Mouse (Mus musculus): ENCODE data around the gene Hs3st3a1.

Hs3st3a1 gene

DNA sequence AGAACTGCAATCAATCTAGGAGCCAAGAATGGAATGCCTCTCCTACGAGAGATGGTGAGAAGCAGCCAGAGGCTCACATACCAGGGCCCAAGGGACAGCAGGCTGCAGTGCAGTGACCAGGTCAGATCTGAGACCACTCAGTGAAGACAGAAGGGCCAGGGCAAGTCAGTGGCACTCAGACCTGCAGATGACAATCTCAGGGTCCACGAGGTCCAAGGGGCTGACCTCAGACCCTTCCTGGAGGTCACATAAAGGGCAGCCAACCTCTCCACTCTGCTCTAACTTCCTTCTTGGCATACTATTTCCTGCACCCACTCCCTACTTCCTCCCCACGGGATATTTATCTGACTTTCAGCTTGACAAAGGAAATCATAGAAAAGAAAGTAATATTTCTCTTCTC lies 60.8 kb downstream of the Hs3st3a1 start:
- H3K4me3 ChIP-seq (replicated peaks; ENCODE audit: low read length), result no peak overlapping the region
- H3K4me1 ChIP-seq (replicated peaks; ENCODE audit: low read depth, low read length), result no peaks in the 10 kb centered on the region
- no peaks in the 10 kb centered on the region for H3K27me3 ChIP-seq (ENCODE audit: insufficient read depth, low read length)
- no peak for TF ChIP-seq NANOG (IDR thresholded peaks at IDR 0.05; ENCODE audit: borderline replicate concordance, low read length)
- no peak for TF ChIP-seq CTCF (conservative IDR thresholded peaks at IDR 0.05; ENCODE audit: low read length)
- no peak for TF ChIP-seq POU5F1 (IDR thresholded peaks at IDR 0.05; ENCODE audit: borderline replicate concordance, low read length)
- H3K9me3 ChIP-seq (ENCODE audit: low read length), result no peaks in the 10 kb centered on the region
- H3K36me3 ChIP-seq (ENCODE audit: insufficient read depth, low read length), result no peaks in the 10 kb centered on the region

DNA sequence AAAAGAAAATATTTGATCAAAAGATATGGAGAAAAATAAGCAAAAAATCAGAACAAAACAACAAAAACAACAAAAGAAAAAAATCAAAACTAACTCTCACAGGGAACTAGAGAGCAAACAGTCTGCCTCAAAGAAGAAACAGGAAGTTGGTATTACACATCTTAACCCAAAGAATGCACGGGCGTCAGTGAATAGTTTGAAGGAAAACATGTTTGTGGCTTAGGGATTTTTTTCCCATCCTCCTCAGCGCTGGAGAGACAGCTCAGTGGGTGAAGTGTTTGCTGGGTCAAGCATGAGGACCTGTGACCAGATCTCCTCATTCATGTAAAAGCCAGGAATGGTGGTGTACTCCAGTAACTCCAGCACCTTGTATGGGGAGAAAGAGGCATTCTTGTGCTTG lies 61.5 kb downstream of the Hs3st3a1 start:
- Histone ChIP-seq H3K4me3 (replicated peaks; ENCODE audit: low read length) (no peak overlapping the region), H3K9me3 (ENCODE audit: low read length) (no peaks in the 10 kb centered on the region), H3K36me3 (ENCODE audit: insufficient read depth, low read length) (no peaks in the 10 kb centered on the region), H3K4me1 (replicated peaks; ENCODE audit: low read depth, low read length) (no peaks in the 10 kb centered on the region), H3K27me3 (ENCODE audit: insufficient read depth, low read length) (no peaks in the 10 kb centered on the region)
- TF ChIP-seq CTCF (conservative IDR thresholded peaks at IDR 0.05; ENCODE audit: low read length) (no peak), NANOG (IDR thresholded peaks at IDR 0.05; ENCODE audit: borderline replicate concordance, low read length) (no peak), POU5F1 (IDR thresholded peaks at IDR 0.05; ENCODE audit: borderline replicate concordance, low read length) (no peak)

DNA sequence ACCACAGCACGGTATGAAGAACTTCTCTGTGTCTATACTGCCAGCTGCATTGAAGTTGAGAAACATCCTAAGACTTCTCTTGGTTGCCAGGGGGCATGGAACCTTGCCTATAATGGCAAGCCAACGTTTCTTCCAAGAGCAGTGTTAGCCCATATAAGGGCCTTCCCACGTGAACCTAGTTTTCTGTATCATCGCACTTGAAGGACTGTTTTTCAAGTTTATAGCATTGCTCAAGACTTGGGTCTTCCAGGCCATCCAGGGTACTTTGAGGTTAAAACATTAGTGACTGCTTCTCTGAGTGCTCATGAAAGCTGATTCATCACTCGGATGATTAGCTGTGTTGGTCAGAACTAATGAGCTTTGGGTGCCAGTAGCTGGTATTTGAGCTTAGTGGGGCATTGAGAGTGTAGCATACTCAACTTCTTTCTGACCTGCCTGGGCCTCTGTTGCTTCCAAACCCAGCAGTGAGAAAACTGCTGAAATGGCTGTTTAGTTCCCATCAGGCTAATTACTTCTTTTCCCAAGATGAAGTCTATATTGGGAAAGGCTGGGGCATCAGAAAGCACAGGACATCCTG lies 65.5 kb downstream of the Hs3st3a1 start:
- Histone ChIP-seq H3K27me3 (ENCODE audit: insufficient read depth, low read length) (no peaks in the 10 kb centered on the region), H3K4me3 (replicated peaks; ENCODE audit: low read length) (no peak overlapping the region), H3K4me1 (replicated peaks; ENCODE audit: low read depth, low read length) (no peaks in the 10 kb centered on the region), H3K9me3 (ENCODE audit: low read length) (no peaks in the 10 kb centered on the region), H3K36me3 (ENCODE audit: insufficient read depth, low read length) (no peaks in the 10 kb centered on the region)
- TF ChIP-seq POU5F1 (IDR thresholded peaks at IDR 0.05; ENCODE audit: borderline replicate concordance, low read length) (no peak), NANOG (IDR thresholded peaks at IDR 0.05; ENCODE audit: borderline replicate concordance, low read length) (no peak), CTCF (conservative IDR thresholded peaks at IDR 0.05; ENCODE audit: low read length) (no peak)

DNA sequence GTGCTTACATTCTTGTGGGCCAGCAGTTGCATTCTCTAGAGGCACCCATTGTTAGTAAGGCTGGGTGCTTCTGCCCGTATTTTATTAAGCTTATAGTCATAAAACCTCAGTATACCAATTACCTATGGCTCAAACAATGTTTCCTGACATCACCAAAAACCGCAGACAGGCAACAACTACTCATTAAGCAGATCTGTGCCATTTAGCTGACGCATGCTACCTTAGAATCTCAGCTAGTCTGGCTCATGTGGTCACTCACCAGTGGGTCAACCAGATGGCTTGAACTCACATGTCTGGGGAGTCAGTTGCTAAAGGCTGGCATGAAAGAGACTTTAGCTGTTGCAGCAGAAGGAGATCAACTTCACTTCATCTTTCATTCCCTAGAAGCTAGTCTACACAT lies 67.9 kb downstream of the Hs3st3a1 start:
- no peaks in the 10 kb centered on the region for H3K36me3 ChIP-seq (ENCODE audit: insufficient read depth, low read length)
- TF ChIP-seq POU5F1 (IDR thresholded peaks at IDR 0.05; ENCODE audit: borderline replicate concordance, low read length) (no peak), NANOG (IDR thresholded peaks at IDR 0.05; ENCODE audit: borderline replicate concordance, low read length) (no peak)
- H3K4me1 ChIP-seq (replicated peaks; ENCODE audit: low read depth, low read length), result no peaks in the 10 kb centered on the region
- H3K9me3 ChIP-seq (ENCODE audit: low read length), result no peaks in the 10 kb centered on the region
- H3K4me3 ChIP-seq (replicated peaks; ENCODE audit: low read length), result no peak overlapping the region
- H3K27me3 ChIP-seq (ENCODE audit: insufficient read depth, low read length), result no peaks in the 10 kb centered on the region

DNA sequence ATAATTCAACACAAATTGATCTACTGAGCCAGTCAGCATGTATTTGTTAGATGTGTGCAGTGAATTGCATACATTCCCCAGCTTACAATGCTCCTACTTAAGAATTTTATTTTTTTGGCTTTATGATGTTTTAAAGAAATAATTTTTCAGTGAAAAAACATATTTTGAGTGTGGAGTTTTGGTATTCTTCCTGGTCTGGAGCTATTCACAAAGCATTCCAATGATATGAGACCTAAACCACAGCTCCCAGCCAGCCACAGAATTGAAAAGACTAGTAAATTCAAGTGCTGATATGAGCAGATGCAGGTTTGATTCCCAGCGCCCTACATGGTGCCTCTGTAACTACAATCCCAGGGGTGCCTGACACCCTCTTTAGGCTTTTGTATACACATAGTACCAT lies 70.8 kb downstream of the Hs3st3a1 start:
- no peaks in the 10 kb centered on the region for H3K4me1 ChIP-seq (replicated peaks; ENCODE audit: low read depth, low read length)
- H3K4me3 ChIP-seq (replicated peaks; ENCODE audit: low read length), result no peak overlapping the region
- H3K27me3 ChIP-seq (ENCODE audit: insufficient read depth, low read length), result no peaks in the 10 kb centered on the region
- no peaks in the 10 kb centered on the region for H3K36me3 ChIP-seq (ENCODE audit: insufficient read depth, low read length)
- no peaks in the 10 kb centered on the region for H3K9me3 ChIP-seq (ENCODE audit: low read length)
- TF ChIP-seq NANOG (IDR thresholded peaks at IDR 0.05; ENCODE audit: borderline replicate concordance, low read length), result no peak
- TF ChIP-seq CTCF (conservative IDR thresholded peaks at IDR 0.05; ENCODE audit: low read length), result no peak
- TF ChIP-seq POU5F1 (IDR thresholded peaks at IDR 0.05; ENCODE audit: borderline replicate concordance, low read length), result no peak

DNA sequence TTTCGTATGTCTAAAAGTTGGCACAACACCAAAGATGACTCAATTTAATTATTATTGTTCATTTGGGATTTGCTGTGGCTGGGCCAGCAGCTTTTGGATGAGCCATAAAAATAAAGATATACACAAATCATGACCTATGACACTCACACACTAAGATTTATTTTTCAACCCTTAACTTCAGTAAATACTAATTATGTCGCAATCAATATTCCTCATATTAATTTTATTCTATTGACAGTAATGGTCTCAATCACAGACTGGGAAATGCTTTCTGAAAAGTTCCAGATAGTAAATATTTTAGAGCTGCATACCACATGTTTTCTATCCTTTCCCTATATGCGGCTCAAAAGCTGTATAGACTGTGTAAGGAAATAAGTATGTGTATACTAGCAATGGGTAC lies 71.9 kb downstream of the Hs3st3a1 start:
- Histone ChIP-seq H3K4me3 (replicated peaks; ENCODE audit: low read length) (no peak overlapping the region), H3K4me1 (replicated peaks; ENCODE audit: low read depth, low read length) (no peaks in the 10 kb centered on the region), H3K36me3 (ENCODE audit: insufficient read depth, low read length) (no peaks in the 10 kb centered on the region), H3K27me3 (ENCODE audit: insufficient read depth, low read length) (no peaks in the 10 kb centered on the region), H3K9me3 (ENCODE audit: low read length) (no peaks in the 10 kb centered on the region)
- TF ChIP-seq POU5F1 (IDR thresholded peaks at IDR 0.05; ENCODE audit: borderline replicate concordance, low read length), result no peak
- TF ChIP-seq CTCF (conservative IDR thresholded peaks at IDR 0.05; ENCODE audit: low read length), result no peak
- no peak for TF ChIP-seq NANOG (IDR thresholded peaks at IDR 0.05; ENCODE audit: borderline replicate concordance, low read length)

DNA sequence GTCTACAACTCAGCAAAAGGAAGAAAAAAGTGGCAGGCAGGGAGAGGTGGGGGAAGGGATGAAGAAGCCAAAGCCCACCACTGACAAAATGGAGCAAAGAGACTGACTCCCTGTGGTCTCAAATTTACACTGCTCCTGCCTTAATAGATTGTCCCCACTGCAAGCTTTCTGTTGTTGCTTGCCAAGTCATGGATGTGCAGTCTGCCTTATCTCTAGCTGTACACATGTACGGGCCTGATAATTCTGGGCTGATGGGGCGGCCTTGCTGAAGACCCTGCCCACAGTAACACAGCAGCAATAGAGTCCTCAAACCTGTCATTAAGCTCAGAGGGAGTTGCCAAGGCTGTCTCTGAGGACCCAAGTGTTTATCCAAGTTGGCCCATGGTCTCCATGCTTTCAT lies 74.0 kb downstream of the Hs3st3a1 start:
- Histone ChIP-seq H3K27me3 (ENCODE audit: insufficient read depth, low read length) (no peaks in the 10 kb centered on the region), H3K4me1 (replicated peaks; ENCODE audit: low read depth, low read length) (no peaks in the 10 kb centered on the region), H3K9me3 (ENCODE audit: low read length) (no peaks in the 10 kb centered on the region), H3K4me3 (replicated peaks; ENCODE audit: low read length) (no peak overlapping the region), H3K36me3 (ENCODE audit: insufficient read depth, low read length) (no peaks in the 10 kb centered on the region)
- no peak for TF ChIP-seq CTCF (conservative IDR thresholded peaks at IDR 0.05; ENCODE audit: low read length)
- no peak for TF ChIP-seq NANOG (IDR thresholded peaks at IDR 0.05; ENCODE audit: borderline replicate concordance, low read length)
- TF ChIP-seq POU5F1 (IDR thresholded peaks at IDR 0.05; ENCODE audit: borderline replicate concordance, low read length), result no peak

DNA sequence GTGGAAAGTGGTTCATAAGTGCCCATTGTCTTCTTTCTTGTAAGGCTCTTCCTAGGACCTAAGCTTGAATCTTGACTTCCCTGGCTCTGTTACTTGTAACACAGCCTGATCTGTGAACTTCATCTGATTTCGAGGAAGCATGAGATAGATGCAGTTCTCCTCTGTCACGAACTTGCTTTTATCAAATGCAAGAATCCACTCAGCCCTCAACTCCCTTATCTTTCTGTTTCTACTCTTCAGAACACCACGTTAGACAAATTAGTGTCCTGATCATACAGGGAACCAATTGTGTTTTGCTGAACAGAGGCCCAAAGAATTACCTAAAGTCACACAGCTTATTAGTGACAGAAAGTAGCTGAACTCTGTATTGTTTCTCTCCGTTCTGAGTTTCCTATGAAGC lies 77.2 kb downstream of the Hs3st3a1 start:
- TF ChIP-seq POU5F1 (IDR thresholded peaks at IDR 0.05; ENCODE audit: borderline replicate concordance, low read length), result no peak
- TF ChIP-seq CTCF (conservative IDR thresholded peaks at IDR 0.05; ENCODE audit: low read length), result no peak
- TF ChIP-seq NANOG (IDR thresholded peaks at IDR 0.05; ENCODE audit: borderline replicate concordance, low read length), result no peak
- Histone ChIP-seq H3K27me3 (ENCODE audit: insufficient read depth, low read length) (no peaks in the 10 kb centered on the region), H3K9me3 (ENCODE audit: low read length) (no peaks in the 10 kb centered on the region), H3K4me3 (replicated peaks; ENCODE audit: low read length) (no peak overlapping the region), H3K36me3 (ENCODE audit: insufficient read depth, low read length) (no peaks in the 10 kb centered on the region), H3K4me1 (replicated peaks; ENCODE audit: low read depth, low read length) (no peaks in the 10 kb centered on the region)

DNA sequence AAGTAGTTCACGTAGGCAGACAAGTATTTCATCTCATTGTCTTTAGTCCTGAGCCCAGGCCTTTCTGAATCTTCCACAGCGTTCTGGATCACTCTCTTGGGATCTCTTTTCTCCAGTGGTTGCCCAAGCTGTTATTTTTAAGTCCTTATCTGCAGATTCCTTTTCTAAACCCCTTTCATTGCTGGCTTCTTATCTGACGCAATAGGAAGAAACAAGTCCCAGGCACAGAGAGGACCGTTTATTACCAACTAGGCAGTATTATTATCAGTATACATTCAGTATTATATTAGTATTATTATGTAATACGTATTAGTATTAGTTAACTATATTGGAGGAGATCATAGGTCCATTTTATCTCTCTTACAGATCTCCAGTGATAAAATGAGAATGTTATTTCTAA lies 78.3 kb downstream of the Hs3st3a1 start:
- Histone ChIP-seq H3K4me1 (replicated peaks; ENCODE audit: low read depth, low read length) (no peaks in the 10 kb centered on the region), H3K36me3 (ENCODE audit: insufficient read depth, low read length) (no peaks in the 10 kb centered on the region), H3K27me3 (ENCODE audit: insufficient read depth, low read length) (no peaks in the 10 kb centered on the region), H3K9me3 (ENCODE audit: low read length) (no peaks in the 10 kb centered on the region), H3K4me3 (replicated peaks; ENCODE audit: low read length) (no peak overlapping the region)
- TF ChIP-seq NANOG (IDR thresholded peaks at IDR 0.05; ENCODE audit: borderline replicate concordance, low read length), result no peak
- no peak for TF ChIP-seq CTCF (conservative IDR thresholded peaks at IDR 0.05; ENCODE audit: low read length)
- TF ChIP-seq POU5F1 (IDR thresholded peaks at IDR 0.05; ENCODE audit: borderline replicate concordance, low read length), result no peak
